Mouse (Mus musculus): ENCODE measurements around the gene Eci2. TPM values are rescaled to one million over a fixed set of nuclear protein-coding genes. Genes with fewer than 3 reads are reported as not detected.

Gene Eci2
- total RNA-seq (2014; rRNA removed) (102 and 116 TPM in 2 replicates), polyA plus RNA-seq (2015; fragmentation: Nextera tagmentation; extraction: Ambion mirVana) (103 and 104 TPM in 2 replicates)

- no peak for ATAC-seq
- no peak within 1 kb of the TSS for H3K4me3 ChIP-seq (ENCODE audit: low read depth, low read length)
- no peaks in the 10 kb centered on the region for H3K9me3 ChIP-seq (ENCODE audit: low read length)
- no peaks in the 10 kb centered on the region for H3K36me3 ChIP-seq (ENCODE audit: insufficient read depth)
- no peak within 1 kb of the TSS for H3K9ac ChIP-seq
- H3K4me1 ChIP-seq (ENCODE audit: insufficient read depth) = no peaks in the 10 kb centered on the region
- no peak within 1 kb of the TSS for H3K27ac ChIP-seq (ENCODE audit: low read depth, low read length)
- TF ChIP-seq CTCF (IDR thresholded peaks at IDR 0.05; ENCODE audit: low read depth) = peak; percentile 67
- DNase-seq = peak; percentile 24
- H3K27me3 ChIP-seq (ENCODE audit: insufficient read depth, low read length) = no peaks in the 10 kb centered on the region
- H3K4me2 ChIP-seq (ENCODE audit: low read depth) = no peak within 1 kb of the TSS
- 3% methylated on average over 6 of the region's 6 CpGs for WGBS
Observed at GRCm38 (mm10) chr13:35026879-35027278, at the start of gene Eci2. Gene Eci2 (minus strand): TSS chr13:35027096.

DNA sequence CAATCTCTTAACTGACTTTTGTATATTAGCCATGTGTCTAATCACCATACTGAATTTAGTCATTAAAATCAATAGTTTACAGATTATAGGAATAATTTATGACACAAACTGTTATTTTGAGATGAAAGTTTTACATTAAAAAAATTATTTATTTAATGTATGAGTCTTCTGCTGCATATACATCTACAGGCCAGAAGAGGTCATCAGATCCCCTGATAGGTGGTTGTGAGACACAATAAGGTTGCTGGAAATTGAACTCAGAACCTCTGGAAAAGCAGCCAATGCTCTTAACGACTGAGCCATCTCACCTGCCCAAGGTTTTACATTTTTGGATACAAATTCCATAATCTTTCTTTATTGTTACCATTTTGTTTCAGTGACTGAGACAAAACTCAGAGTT is 48.0 kb upstream of the Eci2 start:
- TF ChIP-seq CTCF (IDR thresholded peaks at IDR 0.05; ENCODE audit: low read depth) = no peak
- no peak overlapping the region for H3K27ac ChIP-seq (ENCODE audit: low read depth, low read length)
- no peak overlapping the region for H3K9ac ChIP-seq
- no peaks in the 10 kb centered on the region for H3K36me3 ChIP-seq (ENCODE audit: insufficient read depth)
- H3K4me1 ChIP-seq (ENCODE audit: insufficient read depth) = no peaks in the 10 kb centered on the region; the same call in 1 of the 2 replicates
- WGBS = 40% methylated on average over 1 of the region's 1 CpGs
- no peaks in the 10 kb centered on the region for H3K27me3 ChIP-seq (ENCODE audit: insufficient read depth, low read length)
- no peak overlapping the region for H3K4me3 ChIP-seq (ENCODE audit: low read depth, low read length)
- no peak overlapping the region for H3K4me2 ChIP-seq (ENCODE audit: low read depth)
- DNase-seq (no peak), ATAC-seq (no peak)
- no peaks in the 10 kb centered on the region for H3K9me3 ChIP-seq (ENCODE audit: low read length)

GRCm38 (mm10) chr13:35070485-35071472 is 43.9 kb upstream of the Eci2 start:
- TF ChIP-seq CTCF (IDR thresholded peaks at IDR 0.05; ENCODE audit: low read depth) = no peak
- no peaks in the 10 kb centered on the region; the same call in 1 of the 2 replicates for H3K4me1 ChIP-seq (ENCODE audit: insufficient read depth)
- DNase-seq (peak; percentile 4), ATAC-seq (no peak)
- no peak overlapping the region for H3K4me3 ChIP-seq (ENCODE audit: low read depth, low read length)
- H3K36me3 ChIP-seq (ENCODE audit: insufficient read depth) = no peaks in the 10 kb centered on the region
- WGBS = 52% methylated on average over 9 of the region's 9 CpGs
- H3K4me2 ChIP-seq (ENCODE audit: low read depth) = no peak overlapping the region
- H3K27ac ChIP-seq (ENCODE audit: low read depth, low read length) = no peak overlapping the region
- H3K9ac ChIP-seq = no peak overlapping the region
- H3K27me3 ChIP-seq (ENCODE audit: insufficient read depth, low read length) = no peaks in the 10 kb centered on the region
- H3K9me3 ChIP-seq (ENCODE audit: low read length) = no peaks in the 10 kb centered on the region

GRCm38 (mm10) chr13:35067084-35067483 is 40.2 kb upstream of the Eci2 start:
- no peaks in the 10 kb centered on the region for H3K9me3 ChIP-seq (ENCODE audit: low read length)
- H3K27ac ChIP-seq (ENCODE audit: low read depth, low read length) = no peak overlapping the region
- no peaks in the 10 kb centered on the region for H3K27me3 ChIP-seq (ENCODE audit: insufficient read depth, low read length)
- no peak overlapping the region for H3K4me3 ChIP-seq (ENCODE audit: low read depth, low read length)
- no peak overlapping the region for H3K4me2 ChIP-seq (ENCODE audit: low read depth)
- ATAC-seq (no peak), DNase-seq (no peak)
- WGBS = 82% methylated on average over 2 of the region's 2 CpGs
- H3K9ac ChIP-seq = no peak overlapping the region
- no peaks in the 10 kb centered on the region; the same call in 1 of the 2 replicates for H3K4me1 ChIP-seq (ENCODE audit: insufficient read depth)
- no peak for TF ChIP-seq CTCF (IDR thresholded peaks at IDR 0.05; ENCODE audit: low read depth)
- H3K36me3 ChIP-seq (ENCODE audit: insufficient read depth) = no peaks in the 10 kb centered on the region

- Histone ChIP-seq H3K27ac (ENCODE audit: low read depth, low read length) (no peak overlapping the region), H3K27me3 (ENCODE audit: insufficient read depth, low read length) (no peaks in the 10 kb centered on the region), H3K4me3 (ENCODE audit: low read depth, low read length) (no peak overlapping the region), H3K36me3 (ENCODE audit: insufficient read depth) (no peaks in the 10 kb centered on the region), H3K4me1 (ENCODE audit: insufficient read depth) (no peaks in the 10 kb centered on the region; the same call in 1 of the 2 replicates), H3K9me3 (ENCODE audit: low read length) (no peaks in the 10 kb centered on the region), H3K4me2 (ENCODE audit: low read depth) (no peak overlapping the region), H3K9ac (no peak overlapping the region)
- no peak for ATAC-seq
- 72% methylated on average over 2 of the region's 2 CpGs for WGBS
- TF ChIP-seq CTCF (IDR thresholded peaks at IDR 0.05; ENCODE audit: low read depth) = no peak
- DNase-seq = no peak
Observed at GRCm38 (mm10) chr13:35066033-35066432, 39.1 kb upstream of the Eci2 start.

GRCm38 (mm10) chr13:35064381-35064780 is 37.5 kb upstream of the Eci2 start:
- DNase-seq (no peak), ATAC-seq (no peak)
- Histone ChIP-seq H3K4me3 (ENCODE audit: low read depth, low read length) (no peak overlapping the region), H3K4me2 (ENCODE audit: low read depth) (no peak overlapping the region), H3K9ac (no peak overlapping the region), H3K9me3 (ENCODE audit: low read length) (no peaks in the 10 kb centered on the region), H3K27ac (ENCODE audit: low read depth, low read length) (no peak overlapping the region), H3K4me1 (ENCODE audit: insufficient read depth) (no peaks in the 10 kb centered on the region), H3K27me3 (ENCODE audit: insufficient read depth, low read length) (no peaks in the 10 kb centered on the region), H3K36me3 (ENCODE audit: insufficient read depth) (no peaks in the 10 kb centered on the region)
- WGBS = 32% methylated on average over 4 of the region's 4 CpGs
- TF ChIP-seq CTCF (IDR thresholded peaks at IDR 0.05; ENCODE audit: low read depth) = no peak

DNA sequence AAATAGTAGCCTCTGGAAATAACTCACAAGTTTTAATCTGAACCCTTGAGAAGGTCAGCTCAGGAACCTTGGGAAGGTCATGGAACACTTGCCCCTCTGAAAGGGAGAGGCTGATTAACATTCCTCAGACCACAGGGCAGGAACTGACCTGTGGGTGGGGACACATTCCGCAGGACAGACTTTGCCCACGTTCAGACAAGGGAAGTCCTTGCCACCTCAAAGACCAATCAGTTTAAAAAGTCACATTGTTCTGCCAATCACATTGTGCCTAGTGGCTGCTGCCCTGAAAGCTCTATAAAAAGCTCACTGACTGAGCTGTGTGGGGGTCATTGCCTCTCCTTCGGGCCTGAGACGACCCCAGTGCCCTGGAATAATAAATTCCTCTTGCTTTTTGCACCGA is 31.2 kb upstream of the Eci2 start:
- Histone ChIP-seq H3K4me2 (ENCODE audit: low read depth) (no peak overlapping the region), H3K4me1 (ENCODE audit: insufficient read depth) (no peaks in the 10 kb centered on the region), H3K9ac (no peak overlapping the region), H3K27ac (ENCODE audit: low read depth, low read length) (no peak overlapping the region), H3K9me3 (ENCODE audit: low read length) (no peaks in the 10 kb centered on the region), H3K27me3 (ENCODE audit: insufficient read depth, low read length) (no peaks in the 10 kb centered on the region), H3K36me3 (ENCODE audit: insufficient read depth) (no peaks in the 10 kb centered on the region), H3K4me3 (ENCODE audit: low read depth, low read length) (no peak overlapping the region)
- ATAC-seq (no peak), DNase-seq (no peak)
- WGBS = 28% methylated on average over 5 of the region's 5 CpGs
- no peak for TF ChIP-seq CTCF (IDR thresholded peaks at IDR 0.05; ENCODE audit: low read depth)

All from forebrain, postnatal 0 days (tissue).